Mouse (Mus musculus): ENCODE measurements around the gene Pycr2. TPM values are rescaled to one million over a fixed set of nuclear protein-coding genes. Genes with fewer than 3 reads are reported as not detected.
A peak's percentile ranks its signal among the peaks of the same experiment; 100 is the strongest.

Pycr2 gene
- 55.1 and 60.6 TPM in 2 replicates for polyA plus RNA-seq (2015; fragmentation: Nextera tagmentation; extraction: Ambion mirVana)

GRCm38 (mm10) chr1:180904039-180904814 lies at the start of gene Pycr2:
Gene Pycr2 (plus strand): TSS chr1:180904293.
- Histone ChIP-seq H3K4me2 (ENCODE audit: low read depth, low read length) (peak within 1 kb of the TSS; percentile 89), H3K36me3 (ENCODE audit: control insufficient read depth, insufficient read depth) (peaks cover 5% of the 10 kb centered on the region), H3K4me1 (ENCODE audit: control insufficient read depth, insufficient read depth, low read length) (peaks cover 12% of the 10 kb centered on the region), H3K4me3 (ENCODE audit: low read length) (peak within 1 kb of the TSS; percentile 79), H3K9me3 (replicated peaks; ENCODE audit: control insufficient read depth, low read length) (no peaks in the 10 kb centered on the region), H3K9ac (ENCODE audit: low read length) (peak within 1 kb of the TSS; percentile 85), H3K27me3 (ENCODE audit: control insufficient read depth, insufficient read depth, low read length) (no peaks in the 10 kb centered on the region), H3K27ac (ENCODE audit: low read length) (peak within 1 kb of the TSS; percentile 74)
- ATAC-seq (replicated peaks; ENCODE audit: extremely low read depth, insufficient read depth, low FRiP score): peak; percentile 99
- under 1% methylated on average over 52 of the region's 52 CpGs for WGBS

- Histone ChIP-seq H3K4me2 (ENCODE audit: low read depth, low read length) (no peak overlapping the region), H3K27me3 (ENCODE audit: control insufficient read depth, insufficient read depth, low read length) (no peaks in the 10 kb centered on the region), H3K36me3 (ENCODE audit: control insufficient read depth, insufficient read depth) (peaks cover 75% of the 10 kb centered on the region), H3K4me3 (ENCODE audit: low read length) (no peak overlapping the region), H3K4me1 (ENCODE audit: control insufficient read depth, insufficient read depth, low read length) (no peaks in the 10 kb centered on the region), H3K9ac (ENCODE audit: low read length) (no peak overlapping the region), H3K9me3 (replicated peaks; ENCODE audit: control insufficient read depth, low read length) (no peaks in the 10 kb centered on the region), H3K27ac (ENCODE audit: low read length) (no peak overlapping the region)
- ATAC-seq (replicated peaks; ENCODE audit: extremely low read depth, insufficient read depth, low FRiP score): no peak
These were observed 45.3 kb upstream of the Pycr2 start for GRCm38 (mm10) chr1:180858763-180859162.

- Histone ChIP-seq H3K27ac (ENCODE audit: low read length) (no peak overlapping the region), H3K9ac (ENCODE audit: low read length) (no peak overlapping the region), H3K4me3 (ENCODE audit: low read length) (no peak overlapping the region), H3K4me2 (ENCODE audit: low read depth, low read length) (no peak overlapping the region), H3K27me3 (ENCODE audit: control insufficient read depth, insufficient read depth, low read length) (no peaks in the 10 kb centered on the region), H3K4me1 (ENCODE audit: control insufficient read depth, insufficient read depth, low read length) (no peaks in the 10 kb centered on the region), H3K9me3 (replicated peaks; ENCODE audit: control insufficient read depth, low read length) (no peaks in the 10 kb centered on the region), H3K36me3 (ENCODE audit: control insufficient read depth, insufficient read depth) (peaks cover 79% of the 10 kb centered on the region)
- 81% methylated on average over 6 of the region's 6 CpGs for WGBS
- ATAC-seq (replicated peaks; ENCODE audit: extremely low read depth, insufficient read depth, low FRiP score): no peak
These were observed 44.1 kb upstream of the Pycr2 start for GRCm38 (mm10) chr1:180860030-180860429.

- Histone ChIP-seq H3K27me3 (ENCODE audit: control insufficient read depth, insufficient read depth, low read length) (no peaks in the 10 kb centered on the region), H3K4me1 (ENCODE audit: control insufficient read depth, insufficient read depth, low read length) (no peaks in the 10 kb centered on the region), H3K9me3 (replicated peaks; ENCODE audit: control insufficient read depth, low read length) (no peaks in the 10 kb centered on the region), H3K4me2 (ENCODE audit: low read depth, low read length) (no peak overlapping the region), H3K27ac (ENCODE audit: low read length) (no peak overlapping the region), H3K4me3 (ENCODE audit: low read length) (no peak overlapping the region), H3K36me3 (ENCODE audit: control insufficient read depth, insufficient read depth) (peaks cover 66% of the 10 kb centered on the region), H3K9ac (ENCODE audit: low read length) (no peak overlapping the region)
- WGBS: 8% methylated on average over 1 of the region's 1 CpGs
- no peak for ATAC-seq (replicated peaks; ENCODE audit: extremely low read depth, insufficient read depth, low FRiP score)
These were observed 40.5 kb upstream of the Pycr2 start for GRCm38 (mm10) chr1:180863606-180864005.

GRCm38 (mm10) chr1:180866001-180866400 lies 38.1 kb upstream of the Pycr2 start:
- ATAC-seq (replicated peaks; ENCODE audit: extremely low read depth, insufficient read depth, low FRiP score): no peak
- Histone ChIP-seq H3K27me3 (ENCODE audit: control insufficient read depth, insufficient read depth, low read length) (no peaks in the 10 kb centered on the region), H3K27ac (ENCODE audit: low read length) (no peak overlapping the region), H3K9ac (ENCODE audit: low read length) (no peak overlapping the region), H3K36me3 (ENCODE audit: control insufficient read depth, insufficient read depth) (peaks cover 46% of the 10 kb centered on the region), H3K4me2 (ENCODE audit: low read depth, low read length) (no peak overlapping the region), H3K4me3 (ENCODE audit: low read length) (no peak overlapping the region), H3K9me3 (replicated peaks; ENCODE audit: control insufficient read depth, low read length) (no peaks in the 10 kb centered on the region), H3K4me1 (ENCODE audit: control insufficient read depth, insufficient read depth, low read length) (peaks cover 5% of the 10 kb centered on the region)
- 66% methylated on average over 7 of the region's 7 CpGs for WGBS

GRCm38 (mm10) chr1:180870122-180870650 lies 33.9 kb upstream of the Pycr2 start:
- peaks cover 18% of the 10 kb centered on the region for H3K36me3 ChIP-seq (ENCODE audit: control insufficient read depth, insufficient read depth)
- no peak overlapping the region for H3K4me3 ChIP-seq (ENCODE audit: low read length)
- H3K9me3 ChIP-seq (replicated peaks; ENCODE audit: control insufficient read depth, low read length): no peaks in the 10 kb centered on the region
- 0 out of 2 replicates have a peak, but pooled peaks have one; percentile 37 for ATAC-seq (replicated peaks; ENCODE audit: extremely low read depth, insufficient read depth, low FRiP score)
- no peaks in the 10 kb centered on the region for H3K27me3 ChIP-seq (ENCODE audit: control insufficient read depth, insufficient read depth, low read length)
- H3K4me1 ChIP-seq (ENCODE audit: control insufficient read depth, insufficient read depth, low read length): peaks cover 7% of the 10 kb centered on the region
- 0 out of 2 replicates have a peak overlapping the region, but pooled peaks have one; percentile 10 for H3K4me2 ChIP-seq (ENCODE audit: low read depth, low read length)
- H3K9ac ChIP-seq (ENCODE audit: low read length): no peak overlapping the region
- H3K27ac ChIP-seq (ENCODE audit: low read length): no peak overlapping the region
- WGBS: 33% methylated on average over 13 of the region's 13 CpGs

- Histone ChIP-seq H3K9me3 (replicated peaks; ENCODE audit: control insufficient read depth, low read length) (no peaks in the 10 kb centered on the region; the same call in 1 of the 2 replicates), H3K9ac (ENCODE audit: low read length) (no peak overlapping the region), H3K27ac (ENCODE audit: low read length) (no peak overlapping the region), H3K4me3 (ENCODE audit: low read length) (no peak overlapping the region), H3K27me3 (ENCODE audit: control insufficient read depth, insufficient read depth, low read length) (no peaks in the 10 kb centered on the region), H3K36me3 (ENCODE audit: control insufficient read depth, insufficient read depth) (no peaks in the 10 kb centered on the region), H3K4me2 (ENCODE audit: low read depth, low read length) (no peak overlapping the region), H3K4me1 (ENCODE audit: control insufficient read depth, insufficient read depth, low read length) (peaks cover 7% of the 10 kb centered on the region)
- WGBS: 20% methylated on average over 9 of the region's 9 CpGs
- peak; percentile 52; the same call in 1 of the 2 replicates for ATAC-seq (replicated peaks; ENCODE audit: extremely low read depth, insufficient read depth, low FRiP score)
These were observed 30.1 kb upstream of the Pycr2 start for GRCm38 (mm10) chr1:180873861-180874484.

GRCm38 (mm10) chr1:180874615-180875014 lies 29.5 kb upstream of the Pycr2 start:
- no peaks in the 10 kb centered on the region for H3K27me3 ChIP-seq (ENCODE audit: control insufficient read depth, insufficient read depth, low read length)
- H3K4me1 ChIP-seq (ENCODE audit: control insufficient read depth, insufficient read depth, low read length): peaks cover 7% of the 10 kb centered on the region
- H3K9ac ChIP-seq (ENCODE audit: low read length): no peak overlapping the region
- no peaks in the 10 kb centered on the region for H3K36me3 ChIP-seq (ENCODE audit: control insufficient read depth, insufficient read depth)
- H3K4me2 ChIP-seq (ENCODE audit: low read depth, low read length): no peak overlapping the region
- no peak for ATAC-seq (replicated peaks; ENCODE audit: extremely low read depth, insufficient read depth, low FRiP score)
- H3K27ac ChIP-seq (ENCODE audit: low read length): no peak overlapping the region
- no peak overlapping the region for H3K4me3 ChIP-seq (ENCODE audit: low read length)
- H3K9me3 ChIP-seq (replicated peaks; ENCODE audit: control insufficient read depth, low read length): no peaks in the 10 kb centered on the region; the same call in 1 of the 2 replicates
- 76% methylated on average over 2 of the region's 2 CpGs for WGBS

- H3K9me3 ChIP-seq (replicated peaks; ENCODE audit: control insufficient read depth, low read length): no peaks in the 10 kb centered on the region; the same call in 1 of the 2 replicates
- 87% methylated on average over 9 of the region's 9 CpGs for WGBS
- peaks cover 7% of the 10 kb centered on the region for H3K4me1 ChIP-seq (ENCODE audit: control insufficient read depth, insufficient read depth, low read length)
- H3K4me2 ChIP-seq (ENCODE audit: low read depth, low read length): no peak overlapping the region
- H3K4me3 ChIP-seq (ENCODE audit: low read length): no peak overlapping the region
- no peak overlapping the region for H3K27ac ChIP-seq (ENCODE audit: low read length)
- no peak for ATAC-seq (replicated peaks; ENCODE audit: extremely low read depth, insufficient read depth, low FRiP score)
- H3K36me3 ChIP-seq (ENCODE audit: control insufficient read depth, insufficient read depth): no peaks in the 10 kb centered on the region
- no peak overlapping the region for H3K9ac ChIP-seq (ENCODE audit: low read length)
- H3K27me3 ChIP-seq (ENCODE audit: control insufficient read depth, insufficient read depth, low read length): no peaks in the 10 kb centered on the region
These were observed 29.0 kb upstream of the Pycr2 start for GRCm38 (mm10) chr1:180875126-180875525.

Data from heart, embryonic 16.5 days (tissue).